Mouse (Mus musculus) forebrain, embryonic 13.5 days (tissue): ENCODE results near the gene Cry2. TPM values are rescaled to one million over a fixed set of nuclear protein-coding genes. Genes with fewer than 3 reads are reported as not detected.

Experiments
- ATAC-seq: fragments of 200-750 bp; cut with Nextera tagmentation; 2 replicates; pipeline ENCODE4 v1.8.0; 2017
- H3K27ac ChIP-seq: fragments of 300-500 bp; sonication (generic); 2 replicates; pipeline ENCODE4 v1.5.1; 2015; ENCODE audit warnings: inconsistent platforms, mild to moderate bottlenecking, moderate library complexity
- H3K27me3 ChIP-seq: fragments of 300-500 bp; sonication (generic); 2 replicates; pipeline ENCODE4 v1.6.1; 2015; ENCODE audit warnings: mild to moderate bottlenecking, inconsistent platforms
- H3K36me3 ChIP-seq: fragments of 300-500 bp; sonication (generic); 2 replicates; pipeline ENCODE4 v1.6.1; 2015; ENCODE audit warnings: mild to moderate bottlenecking, inconsistent platforms; ENCODE audit not compliant: poor library complexity, severe bottlenecking
- H3K4me1 ChIP-seq: fragments of 300-500 bp; sonication (generic); 2 replicates; pipeline ENCODE4 v1.6.1; 2015; ENCODE audit warnings: inconsistent platforms
- H3K4me2 ChIP-seq: fragments of 300-500 bp; sonication (generic); 2 replicates; pipeline ENCODE4 v1.6.1; 2015; ENCODE audit warnings: inconsistent platforms, mild to moderate bottlenecking, moderate library complexity
- H3K4me3 ChIP-seq: fragments of 300-500 bp; sonication (generic); 2 replicates; pipeline ENCODE4 v1.5.1; 2015; ENCODE audit warnings: mild to moderate bottlenecking, inconsistent platforms
- H3K9ac ChIP-seq: fragments of 300-500 bp; sonication (generic); 2 replicates; pipeline ENCODE4 v1.6.1; 2015; ENCODE audit warnings: mild to moderate bottlenecking, inconsistent platforms
- H3K9me3 ChIP-seq: fragments of 300-500 bp; sonication (generic); replicated peaks from 2 replicates; pipeline ENCODE4 v1.6.1; 2016; ENCODE audit warnings: inconsistent platforms
- WGBS: fragments of 180-500 bp; shearing (Covaris S2); methylation state at CpG from one replicate; pipeline ENCODE4 v1.1.7; 2015; 5-methylcytosine and 5-hydroxymethylcytosine counted together
- polyA plus RNA-seq: library from polyadenylated mRNA; unstranded; fragments of >200 nt; fragmentation: Nextera tagmentation; extraction: Ambion mirVana; gene quantifications from 2 replicates; pipeline ENCODE4 v1.2.1, GENCODE M21; 2015

The Cry2 gene
- polyA plus RNA-seq, 1 experiment from 2014 or later, result 28.2 TPM

DNA sequence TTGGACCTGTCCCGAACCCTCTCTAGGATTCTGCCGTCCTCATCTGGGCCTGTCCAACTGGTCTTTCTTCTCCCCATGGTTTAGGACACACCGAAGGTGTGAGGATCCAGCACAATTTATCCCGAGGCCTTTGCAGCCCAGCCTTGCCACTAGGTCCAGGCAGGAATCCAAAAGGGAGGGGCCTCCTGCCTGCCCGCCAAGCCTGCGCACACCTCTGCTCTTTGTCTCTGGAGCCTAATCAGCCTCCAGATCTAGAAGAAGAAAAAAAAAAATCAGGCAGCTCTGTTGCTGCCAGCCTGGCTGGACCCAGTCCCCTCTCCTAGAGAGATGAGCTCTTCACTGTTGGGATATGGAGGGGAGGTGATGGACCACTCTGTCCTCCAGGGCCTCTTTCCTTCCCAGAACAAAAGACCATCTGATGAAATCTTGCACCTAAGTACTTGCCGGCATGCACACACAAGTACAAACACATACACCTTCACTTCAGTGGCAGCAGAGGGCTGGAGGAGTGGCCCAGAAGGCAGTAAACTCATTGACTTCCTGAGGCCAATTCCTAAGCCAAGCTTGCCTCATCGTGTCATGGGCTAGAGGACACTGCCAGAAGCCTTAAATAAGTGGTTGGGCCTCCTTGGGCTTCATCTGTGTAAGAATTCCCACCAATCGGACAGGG lies 60.9 kb downstream of the Cry2 start:
- Histone ChIP-seq H3K27ac (peak overlapping the region; percentile 63), H3K36me3 (peaks cover 9% of the 10 kb centered on the region), H3K4me2 (peak overlapping the region; percentile 61; the same call in 1 of the 2 replicates), H3K4me3 (no peak overlapping the region), H3K4me1 (peaks cover 58% of the 10 kb centered on the region), H3K9ac (peak overlapping the region; percentile 21; the same call in 1 of the 2 replicates), H3K27me3 (peaks cover 28% of the 10 kb centered on the region), H3K9me3 (no peaks in the 10 kb centered on the region)
- ATAC-seq, result no peak
- 18% methylated on average over 9 of the region's 9 CpGs for WGBS

DNA sequence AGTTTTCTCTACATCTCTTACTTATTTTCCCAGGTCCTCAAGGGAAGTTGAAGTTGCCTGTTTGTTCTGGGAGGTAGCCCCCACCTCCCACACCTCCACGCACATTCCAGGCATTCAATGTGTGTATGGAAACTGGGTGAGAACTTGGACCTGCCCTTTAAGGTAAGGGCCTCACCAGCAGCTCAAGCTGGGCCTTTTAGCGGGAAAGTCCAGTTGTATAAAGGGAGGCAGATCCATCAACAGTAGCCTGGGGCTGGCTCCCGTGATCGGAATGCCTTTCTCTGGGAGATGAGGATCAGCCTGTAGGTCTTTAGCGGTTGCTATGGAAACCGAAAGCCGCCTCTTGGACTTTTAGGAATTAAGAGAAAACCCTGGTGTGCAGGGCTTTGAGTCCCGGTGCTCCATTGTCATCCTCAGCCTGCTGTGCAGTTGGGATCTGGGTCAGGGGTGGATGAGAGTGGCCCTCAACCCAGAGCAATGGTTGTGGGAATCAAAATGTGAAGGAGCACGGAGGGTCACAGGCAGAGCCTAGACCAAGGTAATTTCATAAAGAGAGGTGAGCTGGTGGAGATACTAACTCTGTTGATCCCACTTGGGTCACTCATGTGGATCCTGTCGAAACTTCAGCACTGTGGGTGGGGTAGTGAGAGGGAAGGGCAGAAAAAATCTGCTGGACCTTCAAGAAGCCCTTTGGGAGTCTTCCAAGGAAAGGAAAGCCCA lies 61.7 kb downstream of the Cry2 start:
- H3K9ac ChIP-seq, result no peak overlapping the region
- peaks cover 28% of the 10 kb centered on the region for H3K27me3 ChIP-seq
- no peak overlapping the region for H3K4me3 ChIP-seq
- H3K4me1 ChIP-seq, result peaks cover 62% of the 10 kb centered on the region
- ATAC-seq, result no peak
- 2% methylated on average over 10 of the region's 10 CpGs for WGBS
- H3K36me3 ChIP-seq, result 0 out of 2 replicates have a peak, but pooled peaks cover 2% of the 10 kb centered on the region
- no peaks in the 10 kb centered on the region for H3K9me3 ChIP-seq
- peak overlapping the region; percentile 63 for H3K27ac ChIP-seq
- peak overlapping the region; percentile 61; the same call in 1 of the 2 replicates for H3K4me2 ChIP-seq

GRCm38 (mm10) chr2:92370821-92371805 lies 62.7 kb downstream of the Cry2 start:
- Histone ChIP-seq H3K4me3 (peak overlapping the region; percentile 33), H3K36me3 (0 out of 2 replicates have a peak, but pooled peaks cover 4% of the 10 kb centered on the region), H3K9ac (peak overlapping the region; percentile 60), H3K4me1 (peaks cover 58% of the 10 kb centered on the region), H3K27ac (no peak overlapping the region; the same call in 1 of the 2 replicates), H3K4me2 (peak overlapping the region; percentile 61), H3K27me3 (peaks cover 28% of the 10 kb centered on the region), H3K9me3 (no peaks in the 10 kb centered on the region)
- 2% methylated on average over 45 of the region's 45 CpGs for WGBS
- no peak for ATAC-seq

GRCm38 (mm10) chr2:92370375-92370774 lies 63.5 kb downstream of the Cry2 start:
- Histone ChIP-seq H3K4me2 (peak overlapping the region; percentile 61), H3K4me1 (peaks cover 51% of the 10 kb centered on the region)
- 10% methylated on average over 18 of the region's 19 CpGs for WGBS

GRCm38 (mm10) chr2:92367383-92368029 lies 66.3 kb downstream of the Cry2 start:
- H3K4me3 ChIP-seq, result no peak overlapping the region
- peaks cover 28% of the 10 kb centered on the region for H3K27me3 ChIP-seq
- peaks cover 33% of the 10 kb centered on the region for H3K4me1 ChIP-seq
- no peak for ATAC-seq
- no peak overlapping the region for H3K4me2 ChIP-seq
- peaks cover 27% of the 10 kb centered on the region for H3K36me3 ChIP-seq
- no peak overlapping the region for H3K27ac ChIP-seq
- WGBS, result 49% methylated on average over 20 of the region's 20 CpGs
- no peaks in the 10 kb centered on the region for H3K9me3 ChIP-seq
- no peak overlapping the region for H3K9ac ChIP-seq

More at GRCm38 (mm10) chr2:92370375-92370774, 63.5 kb downstream of the Cry2 start:
- peaks cover 10% of the 10 kb centered on the region for H3K36me3 ChIP-seq
- no peaks in the 10 kb centered on the region for H3K9me3 ChIP-seq
- H3K9ac ChIP-seq, result peak overlapping the region; percentile 60
- peaks cover 28% of the 10 kb centered on the region for H3K27me3 ChIP-seq
- H3K27ac ChIP-seq, result no peak overlapping the region
- peak overlapping the region; percentile 33 for H3K4me3 ChIP-seq
- ATAC-seq, result no peak

DNA sequence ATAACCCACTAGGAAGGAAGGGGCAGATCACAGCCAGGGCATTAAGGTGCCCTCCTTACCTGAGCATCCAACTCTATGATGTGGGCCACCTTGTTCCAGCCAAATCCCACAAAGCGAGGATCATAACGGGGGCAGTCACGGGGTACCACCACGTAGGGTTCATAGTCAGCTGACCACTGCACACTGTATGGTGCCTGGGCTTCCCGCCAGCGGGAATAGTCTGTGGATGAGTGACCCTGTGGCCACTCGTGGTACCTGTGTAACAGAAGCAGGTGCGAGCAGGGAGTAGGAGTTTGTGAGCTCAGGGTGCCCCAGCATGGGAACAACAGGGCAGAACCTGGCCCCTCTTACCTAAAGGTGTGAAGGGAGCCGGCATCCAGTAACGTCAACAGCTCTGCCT lies 68.3 kb downstream of the Cry2 start:
- no peak overlapping the region for H3K4me3 ChIP-seq
- peaks cover 17% of the 10 kb centered on the region for H3K4me1 ChIP-seq
- H3K9ac ChIP-seq, result no peak overlapping the region
- H3K36me3 ChIP-seq, result peaks cover 37% of the 10 kb centered on the region
- H3K4me2 ChIP-seq, result no peak overlapping the region
- no peaks in the 10 kb centered on the region for H3K9me3 ChIP-seq
- 0 out of 2 replicates have a peak, but pooled peaks have one; percentile 13 for ATAC-seq
- H3K27me3 ChIP-seq, result peaks cover 14% of the 10 kb centered on the region
- no peak overlapping the region for H3K27ac ChIP-seq
- WGBS, result 95% methylated on average over 10 of the region's 10 CpGs

DNA sequence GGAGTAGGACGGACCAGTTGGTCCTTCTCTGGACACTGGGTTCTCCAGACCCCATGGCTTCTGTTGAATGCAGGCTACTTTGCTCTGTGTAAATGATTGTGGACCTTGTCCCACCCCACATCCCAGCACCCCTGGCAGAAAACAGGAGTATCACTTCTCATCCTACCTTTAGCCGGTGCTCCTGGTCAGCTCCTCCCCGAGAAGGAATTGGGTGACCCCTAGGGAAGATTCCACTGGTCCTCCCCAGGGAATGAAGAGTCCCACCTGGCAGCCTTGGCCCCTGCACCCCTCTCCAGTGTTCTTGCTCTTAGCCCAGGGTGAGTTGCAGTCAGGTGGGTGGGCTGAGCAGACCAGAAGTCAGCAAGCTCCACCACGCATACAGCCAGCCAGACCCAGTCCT lies 69.8 kb downstream of the Cry2 start:
- Histone ChIP-seq H3K4me1 (peaks cover 12% of the 10 kb centered on the region; the same call in 1 of the 2 replicates), H3K27ac (no peak overlapping the region; the same call in 1 of the 2 replicates), H3K9ac (no peak overlapping the region), H3K4me2 (no peak overlapping the region), H3K36me3 (peaks cover 52% of the 10 kb centered on the region), H3K4me3 (no peak overlapping the region), H3K27me3 (peaks cover under 1% of the 10 kb centered on the region; the same call in 1 of the 2 replicates), H3K9me3 (no peaks in the 10 kb centered on the region)
- WGBS, result 88% methylated on average over 4 of the region's 4 CpGs
- no peak for ATAC-seq

DNA sequence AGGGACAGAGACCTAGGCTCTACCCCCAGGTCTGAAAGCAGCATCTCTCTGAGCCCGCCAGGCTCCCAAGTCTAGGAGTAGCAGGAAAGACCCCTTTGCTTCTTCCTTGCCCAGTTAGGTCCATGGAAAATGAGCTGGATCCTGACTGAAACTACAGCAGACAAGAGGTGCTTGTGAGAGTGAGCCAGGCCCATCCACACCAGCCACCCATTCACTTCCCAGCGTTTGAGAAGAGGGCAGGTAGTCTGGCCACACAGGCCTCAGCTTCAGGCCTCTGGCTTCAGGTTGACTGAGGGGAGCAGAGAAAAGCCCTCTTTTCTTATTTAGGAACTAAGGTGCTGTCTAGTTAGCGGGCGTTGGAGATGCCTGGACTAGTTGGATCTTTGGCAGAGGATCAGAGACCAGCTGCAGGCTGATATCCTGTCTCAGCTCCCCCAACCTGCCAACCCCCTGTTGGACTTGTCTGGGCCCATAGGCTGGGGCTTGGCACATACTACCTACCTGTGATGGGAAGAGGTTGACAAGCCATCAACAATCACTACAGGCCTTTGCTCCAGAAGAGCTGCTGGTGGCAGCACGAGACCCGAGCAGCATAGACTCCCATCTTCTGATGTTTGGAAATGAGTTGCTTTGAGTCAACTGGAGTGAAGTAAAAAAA lies 71.1 kb downstream of the Cry2 start:
- Histone ChIP-seq H3K4me2 (no peak overlapping the region), H3K4me3 (no peak overlapping the region), H3K36me3 (peaks cover 66% of the 10 kb centered on the region), H3K27ac (no peak overlapping the region), H3K9ac (no peak overlapping the region), H3K9me3 (no peaks in the 10 kb centered on the region), H3K4me1 (peaks cover 12% of the 10 kb centered on the region; the same call in 1 of the 2 replicates), H3K27me3 (no peaks in the 10 kb centered on the region)
- WGBS, result 92% methylated on average over 6 of the region's 6 CpGs
- no peak for ATAC-seq

- Histone ChIP-seq H3K27me3 (no peaks in the 10 kb centered on the region), H3K4me3 (no peak overlapping the region), H3K27ac (no peak overlapping the region), H3K4me1 (peaks cover 8% of the 10 kb centered on the region; the same call in 1 of the 2 replicates), H3K9me3 (no peaks in the 10 kb centered on the region), H3K4me2 (no peak overlapping the region), H3K36me3 (peaks cover 75% of the 10 kb centered on the region), H3K9ac (no peak overlapping the region)
- ATAC-seq, result no peak
- WGBS, result 88% methylated on average over 8 of the region's 8 CpGs
Measured at GRCm38 (mm10) chr2:92361795-92362194, 72.0 kb downstream of the Cry2 start.

DNA sequence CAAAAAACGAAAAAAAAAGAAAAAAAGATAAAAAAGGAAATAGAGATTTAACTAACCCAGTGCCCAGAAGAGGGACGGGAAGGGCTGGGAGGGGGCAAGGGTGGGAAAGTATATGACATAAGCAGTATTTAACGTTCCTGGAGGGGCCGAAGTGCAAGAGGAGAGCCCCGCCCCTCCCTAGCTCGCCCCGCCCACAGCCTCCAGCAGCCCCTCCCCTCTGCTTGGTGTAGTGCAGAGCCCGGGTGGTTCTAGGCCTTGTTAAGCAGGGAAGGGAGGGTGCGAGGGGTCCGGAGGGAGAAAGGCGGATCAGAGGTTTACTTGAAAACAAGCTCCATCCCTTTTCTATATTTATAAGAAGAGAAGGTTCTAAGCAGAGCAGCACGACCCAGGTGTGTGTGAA lies 73.0 kb downstream of the Cry2 start:
- WGBS, result 22% methylated on average over 12 of the region's 12 CpGs
- peaks cover 75% of the 10 kb centered on the region for H3K36me3 ChIP-seq
- peaks cover 8% of the 10 kb centered on the region; the same call in 1 of the 2 replicates for H3K4me1 ChIP-seq
- ATAC-seq, result no peak
- H3K27me3 ChIP-seq, result no peaks in the 10 kb centered on the region
- no peaks in the 10 kb centered on the region for H3K9me3 ChIP-seq
- no peak overlapping the region for H3K9ac ChIP-seq
- no peak overlapping the region for H3K4me3 ChIP-seq
- no peak overlapping the region for H3K27ac ChIP-seq
- H3K4me2 ChIP-seq, result no peak overlapping the region
